Mouse (Mus musculus): Measurements from ENCODE around the gene Lcn5. TPM values are rescaled to one million over a fixed set of nuclear protein-coding genes. Genes with fewer than 3 reads are reported as not detected.
"Not testable (repeated sequence)": the region's sequence is repeated elsewhere in the genome, so short reads cannot be mapped to it uniquely, and the experiment has no call there.

Lcn5 gene
- polyA plus RNA-seq, 1 experiment, result not detected

GRCm38 (mm10) chr2:25701001-25701400 is 43.2 kb downstream of the Lcn5 start:
- no peak for TF ChIP-seq CTCF (IDR thresholded peaks at IDR 0.05; ENCODE audit: low read depth, low read length)
- TF ChIP-seq POLR2A (IDR thresholded peaks at IDR 0.05; ENCODE audit: insufficient read depth, low read length), result no peak
- no peak for TF ChIP-seq EP300 (IDR thresholded peaks at IDR 0.05; ENCODE audit: insufficient read depth, low read depth, low read length)
- H3K27me3 ChIP-seq (ENCODE audit: control insufficient read depth, insufficient read depth, low read length, poor library complexity, severe bottlenecking), result no peaks in the 10 kb centered on the region
- no peaks in the 10 kb centered on the region for H3K9me3 ChIP-seq (replicated peaks; ENCODE audit: control insufficient read depth, insufficient read depth, low read length, poor library complexity, severe bottlenecking)

GRCm38 (mm10) chr2:25703706-25704105 is 46.0 kb downstream of the Lcn5 start:
- no peak overlapping the region for H3K27ac ChIP-seq (ENCODE audit: insufficient read depth, low read length)
- H3K9me3 ChIP-seq (replicated peaks; ENCODE audit: control insufficient read depth, insufficient read depth, low read length, poor library complexity, severe bottlenecking), result no peaks in the 10 kb centered on the region
- no peak overlapping the region for H3K9ac ChIP-seq (ENCODE audit: low read depth, poor library complexity, severe bottlenecking)
- H3K27me3 ChIP-seq (ENCODE audit: control insufficient read depth, insufficient read depth, low read length, poor library complexity, severe bottlenecking), result no peaks in the 10 kb centered on the region
- H3K4me3 ChIP-seq (ENCODE audit: low read depth, low read length), result no peak overlapping the region
- no peak for TF ChIP-seq POLR2A (IDR thresholded peaks at IDR 0.05; ENCODE audit: insufficient read depth, low read length)
- no peak for TF ChIP-seq CTCF (IDR thresholded peaks at IDR 0.05; ENCODE audit: low read depth, low read length)
- TF ChIP-seq EP300 (IDR thresholded peaks at IDR 0.05; ENCODE audit: insufficient read depth, low read depth, low read length), result no peak
- no peaks in the 10 kb centered on the region for H3K36me3 ChIP-seq (ENCODE audit: control insufficient read depth, insufficient read depth, low read length, poor library complexity, severe bottlenecking)
- no peaks in the 10 kb centered on the region for H3K4me1 ChIP-seq (ENCODE audit: control insufficient read depth, insufficient read depth, low read length)

More at GRCm38 (mm10) chr2:25701001-25701400, 43.2 kb downstream of the Lcn5 start:
- Histone ChIP-seq H3K27ac (ENCODE audit: insufficient read depth, low read length) (no peak overlapping the region), H3K4me1 (ENCODE audit: control insufficient read depth, insufficient read depth, low read length) (no peaks in the 10 kb centered on the region), H3K9ac (ENCODE audit: low read depth, poor library complexity, severe bottlenecking) (no peak overlapping the region), H3K4me3 (ENCODE audit: low read depth, low read length) (no peak overlapping the region), H3K36me3 (ENCODE audit: control insufficient read depth, insufficient read depth, low read length, poor library complexity, severe bottlenecking) (no peaks in the 10 kb centered on the region)

GRCm38 (mm10) chr2:25706643-25707481 is 49.1 kb downstream of the Lcn5 start, which contains the start of gene Bmyc:
Gene Bmyc (plus strand): TSS chr2:25706739.
- H3K4me3 ChIP-seq (ENCODE audit: low read depth, low read length), result peak within 1 kb of the TSS; percentile 74
- no peak within 1 kb of the TSS for H3K27ac ChIP-seq (ENCODE audit: insufficient read depth, low read length)
- no peaks in the 10 kb centered on the region for H3K27me3 ChIP-seq (ENCODE audit: control insufficient read depth, insufficient read depth, low read length, poor library complexity, severe bottlenecking)
- H3K4me1 ChIP-seq (ENCODE audit: control insufficient read depth, insufficient read depth, low read length), result no peaks in the 10 kb centered on the region
- H3K36me3 ChIP-seq (ENCODE audit: control insufficient read depth, insufficient read depth, low read length, poor library complexity, severe bottlenecking), result no peaks in the 10 kb centered on the region
- no peaks in the 10 kb centered on the region for H3K9me3 ChIP-seq (replicated peaks; ENCODE audit: control insufficient read depth, insufficient read depth, low read length, poor library complexity, severe bottlenecking)
- peak within 1 kb of the TSS; percentile 50 for H3K9ac ChIP-seq (ENCODE audit: low read depth, poor library complexity, severe bottlenecking)
- TF ChIP-seq CTCF (IDR thresholded peaks at IDR 0.05; ENCODE audit: low read depth, low read length) (peak; percentile 72), EP300 (IDR thresholded peaks at IDR 0.05; ENCODE audit: insufficient read depth, low read depth, low read length) (no peak)

GRCm38 (mm10) chr2:25708121-25708520 is 50.4 kb downstream of the Lcn5 start:
- no peak overlapping the region for H3K9ac ChIP-seq (ENCODE audit: low read depth, poor library complexity, severe bottlenecking)
- no peak overlapping the region for H3K27ac ChIP-seq (ENCODE audit: insufficient read depth, low read length)
- H3K4me1 ChIP-seq (ENCODE audit: control insufficient read depth, insufficient read depth, low read length), result no peaks in the 10 kb centered on the region
- TF ChIP-seq EP300 (IDR thresholded peaks at IDR 0.05; ENCODE audit: insufficient read depth, low read depth, low read length), result no peak
- no peak for TF ChIP-seq CTCF (IDR thresholded peaks at IDR 0.05; ENCODE audit: low read depth, low read length)
- no peak for TF ChIP-seq POLR2A (IDR thresholded peaks at IDR 0.05; ENCODE audit: insufficient read depth, low read length)
- H3K4me3 ChIP-seq (ENCODE audit: low read depth, low read length), result no peak overlapping the region
- H3K9me3 ChIP-seq (replicated peaks; ENCODE audit: control insufficient read depth, insufficient read depth, low read length, poor library complexity, severe bottlenecking), result no peaks in the 10 kb centered on the region
- no peaks in the 10 kb centered on the region for H3K36me3 ChIP-seq (ENCODE audit: control insufficient read depth, insufficient read depth, low read length, poor library complexity, severe bottlenecking)
- no peaks in the 10 kb centered on the region for H3K27me3 ChIP-seq (ENCODE audit: control insufficient read depth, insufficient read depth, low read length, poor library complexity, severe bottlenecking)

- not testable (repeated sequence) for H3K27ac ChIP-seq (ENCODE audit: insufficient read depth, low read length); H3K36me3 ChIP-seq (ENCODE audit: control insufficient read depth, insufficient read depth, low read length, poor library complexity, severe bottlenecking); H3K27me3 ChIP-seq (ENCODE audit: control insufficient read depth, insufficient read depth, low read length, poor library complexity, severe bottlenecking); H3K4me3 ChIP-seq (ENCODE audit: low read depth, low read length); H3K9me3 ChIP-seq (replicated peaks; ENCODE audit: control insufficient read depth, insufficient read depth, low read length, poor library complexity, severe bottlenecking); H3K9ac ChIP-seq (ENCODE audit: low read depth, poor library complexity, severe bottlenecking); H3K4me1 ChIP-seq (ENCODE audit: control insufficient read depth, insufficient read depth, low read length)
These were observed 51.3 kb downstream of the Lcn5 start for GRCm38 (mm10) chr2:25709056-25709455.

GRCm38 (mm10) chr2:25709791-25710190 is 52.0 kb downstream of the Lcn5 start:
- H3K4me1 ChIP-seq (ENCODE audit: control insufficient read depth, insufficient read depth, low read length); H3K4me3 ChIP-seq (ENCODE audit: low read depth, low read length); H3K9me3 ChIP-seq (replicated peaks; ENCODE audit: control insufficient read depth, insufficient read depth, low read length, poor library complexity, severe bottlenecking); H3K27ac ChIP-seq (ENCODE audit: insufficient read depth, low read length); H3K36me3 ChIP-seq (ENCODE audit: control insufficient read depth, insufficient read depth, low read length, poor library complexity, severe bottlenecking); H3K27me3 ChIP-seq (ENCODE audit: control insufficient read depth, insufficient read depth, low read length, poor library complexity, severe bottlenecking); H3K9ac ChIP-seq (ENCODE audit: low read depth, poor library complexity, severe bottlenecking): not testable (repeated sequence)

Other genes starting within 250 kb of the Lcn5 start
- gene Fut7, start 234.7 kb upstream of the Lcn5 start, polyA plus RNA-seq (2011; ENCODE audit: insufficient read depth, insufficient read length, low read depth, missing spikeins), result not detected in 2 replicates
- gene Abca2, start 229.2 kb upstream of the Lcn5 start, polyA plus RNA-seq (2011; ENCODE audit: insufficient read depth, insufficient read length, low read depth, missing spikeins), result 14.0 and 14.2 TPM in 2 replicates
- gene Clic3, start 201.1 kb upstream of the Lcn5 start, polyA plus RNA-seq (2011; ENCODE audit: insufficient read depth, insufficient read length, low read depth, missing spikeins), result not detected in 2 replicates
- gene Paxx, start 196.9 kb upstream of the Lcn5 start, polyA plus RNA-seq (2011; ENCODE audit: insufficient read depth, insufficient read length, low read depth, missing spikeins), result 3.7 and 5.7 TPM in 2 replicates
- 0.57 TPM in 1 of 2 replicates, not detected in the other for gene Ptgds, start 187.9 kb upstream of the Lcn5 start, polyA plus RNA-seq (2011; ENCODE audit: insufficient read depth, insufficient read length, low read depth, missing spikeins)
- gene Lcn12, start 164.0 kb upstream of the Lcn5 start, polyA plus RNA-seq (2011; ENCODE audit: insufficient read depth, insufficient read length, low read depth, missing spikeins), result not detected in 2 replicates
- 16.4 and 18.4 TPM in 2 replicates for gene Fbxw5, start 157.2 kb upstream of the Lcn5 start, polyA plus RNA-seq (2011; ENCODE audit: insufficient read depth, insufficient read length, low read depth, missing spikeins)
- gene C8g, start 156.2 kb upstream of the Lcn5 start, polyA plus RNA-seq (2011; ENCODE audit: insufficient read depth, insufficient read length, low read depth, missing spikeins), result 3.5 and 4.9 TPM in 2 replicates
- gene Traf2, start 111.0 kb upstream of the Lcn5 start, polyA plus RNA-seq (2011; ENCODE audit: insufficient read depth, insufficient read length, low read depth, missing spikeins), result 9.4 and 9.8 TPM in 2 replicates
- 107 and 122 TPM in 2 replicates for gene Edf1, start 100.1 kb upstream of the Lcn5 start, polyA plus RNA-seq (2011; ENCODE audit: insufficient read depth, insufficient read length, low read depth, missing spikeins)
- 0.65 and 3.7 TPM in 2 replicates for gene Mamdc4, start 83.1 kb upstream of the Lcn5 start, polyA plus RNA-seq (2011; ENCODE audit: insufficient read depth, insufficient read length, low read depth, missing spikeins)
- gene Phpt1, start 82.7 kb upstream of the Lcn5 start, polyA plus RNA-seq (2011; ENCODE audit: insufficient read depth, insufficient read length, low read depth, missing spikeins), result 37.0 and 47.9 TPM in 2 replicates
- 0.55 and 0.70 TPM in 2 replicates for gene Ajm1, start 76.2 kb upstream of the Lcn5 start, polyA plus RNA-seq (2011; ENCODE audit: insufficient read depth, insufficient read length, low read depth, missing spikeins)
- gene Rabl6, start 49.4 kb upstream of the Lcn5 start, polyA plus RNA-seq (2011; ENCODE audit: insufficient read depth, insufficient read length, low read depth, missing spikeins), result 72.5 and 80.2 TPM in 2 replicates
- gene Ccdc183, start 40.3 kb upstream of the Lcn5 start, polyA plus RNA-seq (2011; ENCODE audit: insufficient read depth, insufficient read length, low read depth, missing spikeins), result not detected in 2 replicates
- gene Tmem141, start 35.9 kb upstream of the Lcn5 start, polyA plus RNA-seq (2011; ENCODE audit: insufficient read depth, insufficient read length, low read depth, missing spikeins), result 12.3 and 13.4 TPM in 2 replicates
- gene Fcna, start 29.9 kb upstream of the Lcn5 start, polyA plus RNA-seq (2011; ENCODE audit: insufficient read depth, insufficient read length, low read depth, missing spikeins), result not detected in 2 replicates
- gene Lcn8, start 4.8 kb upstream of the Lcn5 start, polyA plus RNA-seq (2011; ENCODE audit: insufficient read depth, insufficient read length, low read depth, missing spikeins), result not detected in 2 replicates
- gene Lcn6, start 18.8 kb downstream of the Lcn5 start, polyA plus RNA-seq (2011; ENCODE audit: insufficient read depth, insufficient read length, low read depth, missing spikeins), result not detected in 2 replicates
- gene Lcn10, start 24.8 kb downstream of the Lcn5 start, polyA plus RNA-seq (2011; ENCODE audit: insufficient read depth, insufficient read length, low read depth, missing spikeins), result not detected in 2 replicates
- not detected in 2 replicates for gene Obp2a, start 42.1 kb downstream of the Lcn5 start, polyA plus RNA-seq (2011; ENCODE audit: insufficient read depth, insufficient read length, low read depth, missing spikeins)
- gene Bmyc, start 48.8 kb downstream of the Lcn5 start, polyA plus RNA-seq (2011; ENCODE audit: insufficient read depth, insufficient read length, low read depth, missing spikeins), result 10.5 and 17.0 TPM in 2 replicates
- gene Obp2b, start 79.1 kb downstream of the Lcn5 start, polyA plus RNA-seq (2011; ENCODE audit: insufficient read depth, insufficient read length, low read depth, missing spikeins), result not detected in 2 replicates
- not detected in 2 replicates for gene Lcn3, start 107.6 kb downstream of the Lcn5 start, polyA plus RNA-seq (2011; ENCODE audit: insufficient read depth, insufficient read length, low read depth, missing spikeins)
- not detected in 2 replicates for gene Lcn11, start 119.1 kb downstream of the Lcn5 start, polyA plus RNA-seq (2011; ENCODE audit: insufficient read depth, insufficient read length, low read depth, missing spikeins)
- gene Gm13539, start 124.3 kb downstream of the Lcn5 start, polyA plus RNA-seq (2011; ENCODE audit: insufficient read depth, insufficient read length, low read depth, missing spikeins), result not detected in 2 replicates
- not detected in 2 replicates for gene Glt6d1, start 157.9 kb downstream of the Lcn5 start, polyA plus RNA-seq (2011; ENCODE audit: insufficient read depth, insufficient read length, low read depth, missing spikeins)
- not detected in 2 replicates for gene Lcn9, start 165.2 kb downstream of the Lcn5 start, polyA plus RNA-seq (2011; ENCODE audit: insufficient read depth, insufficient read length, low read depth, missing spikeins)
- not detected in 2 replicates for gene Sohlh1, start 189.3 kb downstream of the Lcn5 start, polyA plus RNA-seq (2011; ENCODE audit: insufficient read depth, insufficient read length, low read depth, missing spikeins)
- gene Kcnt1, start 205.8 kb downstream of the Lcn5 start, polyA plus RNA-seq (2011; ENCODE audit: insufficient read depth, insufficient read length, low read depth, missing spikeins), result 0.54 and 1.0 TPM in 2 replicates

Data from ES-Bruce4 (cell line).